Mouse (Mus musculus): ENCODE measurements around the gene Elfn1. TPM values are rescaled to one million over a fixed set of nuclear protein-coding genes. Genes with fewer than 3 reads are reported as not detected.

Gene Elfn1
- polyA plus RNA-seq, 1 experiment, result 1.7 TPM

- no peak for DNase-seq (ENCODE audit: low spot score)
Observed at GRCm38 (mm10) chr5:139911506-139911905, 3.8 kb downstream of the Elfn1 start.

- DNase-seq (ENCODE audit: low spot score), result no peak
Observed at GRCm38 (mm10) chr5:139912121-139912771, 4.5 kb downstream of the Elfn1 start.

GRCm38 (mm10) chr5:139921666-139922065, 13.9 kb downstream of the Elfn1 start:
- no peak for DNase-seq (ENCODE audit: low spot score)

GRCm38 (mm10) chr5:139923867-139924266, 16.1 kb downstream of the Elfn1 start:
- DNase-seq (ENCODE audit: low spot score), result no peak

GRCm38 (mm10) chr5:139930102-139930501, 22.4 kb downstream of the Elfn1 start:
- no peak for DNase-seq (ENCODE audit: low spot score)

- DNase-seq (ENCODE audit: low spot score), result no peak
Observed at GRCm38 (mm10) chr5:139930927-139931351, 23.2 kb downstream of the Elfn1 start.

- DNase-seq (ENCODE audit: low spot score), result no peak
Observed at GRCm38 (mm10) chr5:139931947-139932540, 24.3 kb downstream of the Elfn1 start.

- no peak for DNase-seq (ENCODE audit: low spot score)
Observed at GRCm38 (mm10) chr5:139932595-139933271, 25.0 kb downstream of the Elfn1 start.

- no peak for DNase-seq (ENCODE audit: low spot score)
Observed at GRCm38 (mm10) chr5:139933476-139933875, 25.7 kb downstream of the Elfn1 start.

- no peak for DNase-seq (ENCODE audit: low spot score)
Observed at GRCm38 (mm10) chr5:139936431-139936830, 28.7 kb downstream of the Elfn1 start.

GRCm38 (mm10) chr5:139944697-139945096, 37.0 kb downstream of the Elfn1 start:
- no peak for DNase-seq (ENCODE audit: low spot score)

- DNase-seq (ENCODE audit: low spot score), result no peak
Observed at GRCm38 (mm10) chr5:139945715-139946364, 38.1 kb downstream of the Elfn1 start.

GRCm38 (mm10) chr5:139947446-139947845, 39.7 kb downstream of the Elfn1 start:
- no peak for DNase-seq (ENCODE audit: low spot score)

GRCm38 (mm10) chr5:139948552-139948951, 40.8 kb downstream of the Elfn1 start:
- DNase-seq (ENCODE audit: low spot score), result no peak

GRCm38 (mm10) chr5:139949363-139949762, 41.6 kb downstream of the Elfn1 start:
- DNase-seq (ENCODE audit: low spot score), result no peak

- no peak for DNase-seq (ENCODE audit: low spot score)
Observed at GRCm38 (mm10) chr5:139949975-139950578, 42.3 kb downstream of the Elfn1 start.

- no peak for DNase-seq (ENCODE audit: low spot score)
Observed at GRCm38 (mm10) chr5:139956859-139957258, 49.1 kb downstream of the Elfn1 start.

GRCm38 (mm10) chr5:139959741-139960140, 52.0 kb downstream of the Elfn1 start:
- DNase-seq (ENCODE audit: low spot score), result no peak

GRCm38 (mm10) chr5:139964391-139964790, 56.6 kb downstream of the Elfn1 start:
- no peak for DNase-seq (ENCODE audit: low spot score)

GRCm38 (mm10) chr5:139965596-139965995, 57.9 kb downstream of the Elfn1 start:
- no peak for DNase-seq (ENCODE audit: low spot score)

GRCm38 (mm10) chr5:139969151-139969948, 61.6 kb downstream of the Elfn1 start:
- DNase-seq (ENCODE audit: low spot score), result no peak

All from urinary bladder, adult 2 months (tissue).